Mouse (Mus musculus) C2C12 (cell line): ENCODE results near the gene Tada1. TPM values are rescaled to one million over a fixed set of nuclear protein-coding genes. Genes with fewer than 3 reads are reported as not detected.

Source experiments
- H3K27me3 ChIP-seq: one replicate; pipeline ENCODE4 v1.6.1; 2011; ENCODE audit not compliant: control insufficient read depth, insufficient read depth, insufficient read length
- H3K36me3 ChIP-seq: one replicate; pipeline ENCODE4 v1.6.1; 2011; ENCODE audit not compliant: control insufficient read depth, insufficient read depth
- H3K4me3 ChIP-seq: one replicate; pipeline ENCODE4 v1.5.1; 2011; ENCODE audit warnings: mild to moderate bottlenecking, control low read depth; ENCODE audit not compliant: poor library complexity, insufficient read depth, severe bottlenecking
- H3K79me2 ChIP-seq: one replicate; pipeline ENCODE4 v1.6.1; 2011; ENCODE audit not compliant: control insufficient read depth, insufficient read depth
- H3K79me3 ChIP-seq: one replicate; pipeline ENCODE4 v1.6.1; 2011; ENCODE audit warnings: low read depth, control low read depth
- H3ac ChIP-seq: one replicate; pipeline ENCODE3; 2011; ENCODE audit warnings: low read depth; ENCODE audit not compliant: control insufficient read depth, insufficient read length
- CEBPB ChIP-seq: IDR thresholded peaks from one replicate; pipeline ENCODE4 v1.6.1; 2011; ENCODE audit warnings: low read depth, mild to moderate bottlenecking, control low read depth, moderate library complexity
- CTCF ChIP-seq: IDR thresholded peaks from one replicate; pipeline ENCODE4 v1.5.1; 2011; ENCODE audit not compliant: control insufficient read depth, insufficient read depth, insufficient read length
- FOSL1 ChIP-seq: IDR thresholded peaks from one replicate; pipeline ENCODE4 v1.8.0; 2011; ENCODE audit warnings: mild to moderate bottlenecking, low read length; ENCODE audit not compliant: poor library complexity, insufficient read depth, severe bottlenecking
- MAX ChIP-seq: IDR thresholded peaks from one replicate; pipeline ENCODE4 v1.6.1; 2011; ENCODE audit warnings: mild to moderate bottlenecking, control low read depth
- MYOD1 ChIP-seq: IDR thresholded peaks from one replicate; pipeline ENCODE4 v1.6.1; 2011; ENCODE audit warnings: low read depth; ENCODE audit not compliant: control insufficient read depth, insufficient read length
- MYOG ChIP-seq: IDR thresholded peaks from one replicate; pipeline ENCODE4 v1.6.1; 2011; ENCODE audit not compliant: control insufficient read depth, insufficient read length; ENCODE audit errors: extremely low read depth
- USF1 ChIP-seq: IDR thresholded peaks from one replicate; pipeline ENCODE4 v1.6.1; 2011; ENCODE audit warnings: low read depth, mild to moderate bottlenecking, control low read depth, moderate library complexity
- polyA plus RNA-seq: library from polyadenylated mRNA; unstranded; fragments of >200 nt; fragmentation: generic; extraction: Trizol; gene quantifications from one replicate; pipeline ENCODE4 v1.2.1, GENCODE M21; 2012; ENCODE audit warnings: missing spikeins

Tada1 gene
- polyA plus RNA-seq, 1 experiment: 18.5 TPM

- H3ac ChIP-seq: peak overlapping the region; percentile 87
- no peaks in the 10 kb centered on the region for H3K27me3 ChIP-seq
- peaks cover 14% of the 10 kb centered on the region for H3K36me3 ChIP-seq
- peaks cover 26% of the 10 kb centered on the region for H3K79me3 ChIP-seq
- peaks cover 40% of the 10 kb centered on the region for H3K79me2 ChIP-seq
- TF ChIP-seq MYOG (no peak), FOSL1 (no peak), MAX (no peak), MYOD1 (no peak), USF1 (no peak), CEBPB (no peak), CTCF (no peak)
- peak overlapping the region; percentile 75 for H3K4me3 ChIP-seq
Observed at GRCm38 (mm10) chr1:166379630-166380231, 834 bp downstream of the Tada1 start.

DNA sequence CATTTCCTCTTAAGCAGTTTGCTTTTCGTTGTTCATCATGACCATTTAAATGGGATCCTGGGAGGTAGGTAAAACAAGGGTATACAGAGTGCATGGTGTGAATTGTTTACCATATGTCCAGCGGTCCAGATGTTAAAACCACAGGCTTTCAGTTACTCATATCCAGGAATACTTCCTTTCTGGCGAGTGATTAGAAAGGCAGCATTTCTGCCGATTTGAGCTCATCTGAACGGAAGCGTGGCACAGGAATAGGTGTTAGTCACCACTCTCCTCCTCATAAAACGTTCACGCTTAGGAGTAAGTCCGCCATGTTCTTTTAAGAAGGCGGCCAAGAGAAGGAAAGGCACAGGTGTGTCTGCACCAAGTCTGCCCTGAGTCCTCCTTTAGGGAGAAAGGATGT lies 2.4 kb downstream of the Tada1 start:
- H3K36me3 ChIP-seq: peaks cover 29% of the 10 kb centered on the region
- peaks cover 26% of the 10 kb centered on the region for H3K79me3 ChIP-seq
- H3K4me3 ChIP-seq: no peak overlapping the region
- TF ChIP-seq CEBPB (no peak), MYOD1 (no peak), MAX (no peak), MYOG (no peak), USF1 (no peak), FOSL1 (no peak), CTCF (no peak)
- H3K27me3 ChIP-seq: no peaks in the 10 kb centered on the region
- no peak overlapping the region for H3ac ChIP-seq
- H3K79me2 ChIP-seq: peaks cover 40% of the 10 kb centered on the region

GRCm38 (mm10) chr1:166381821-166382220 lies 2.9 kb downstream of the Tada1 start:
- Histone ChIP-seq H3K4me3 (no peak overlapping the region), H3ac (no peak overlapping the region), H3K79me3 (peaks cover 26% of the 10 kb centered on the region), H3K79me2 (peaks cover 40% of the 10 kb centered on the region), H3K36me3 (peaks cover 34% of the 10 kb centered on the region), H3K27me3 (no peaks in the 10 kb centered on the region)
- TF ChIP-seq CEBPB: no peak
- TF ChIP-seq MAX: no peak
- TF ChIP-seq MYOG: no peak
- TF ChIP-seq CTCF: no peak
- no peak for TF ChIP-seq USF1
- TF ChIP-seq FOSL1: no peak
- TF ChIP-seq MYOD1: no peak

DNA sequence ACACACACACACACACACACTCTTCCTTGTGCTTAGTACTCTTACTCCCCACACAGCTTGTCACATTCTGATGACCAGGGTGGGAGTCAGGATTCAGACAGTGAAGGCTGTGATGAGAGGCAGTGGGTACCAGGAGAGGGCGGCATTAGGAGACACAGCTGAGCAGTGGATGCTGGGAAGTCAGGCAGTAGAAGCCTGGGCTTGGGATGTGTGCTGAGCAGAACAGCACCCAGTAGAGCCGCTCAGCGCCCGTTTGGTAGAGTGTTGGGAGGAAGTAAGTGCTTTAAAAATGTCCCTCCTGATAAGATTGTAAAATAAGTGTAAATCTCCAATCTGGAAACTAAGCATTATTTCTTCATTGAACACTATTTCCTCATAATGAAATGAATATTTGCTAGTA lies 3.7 kb downstream of the Tada1 start:
- no peak for TF ChIP-seq MAX
- TF ChIP-seq MYOD1: no peak
- no peak for TF ChIP-seq FOSL1
- TF ChIP-seq CTCF: no peak
- Histone ChIP-seq H3K27me3 (no peaks in the 10 kb centered on the region), H3K36me3 (peaks cover 40% of the 10 kb centered on the region), H3K79me2 (peaks cover 40% of the 10 kb centered on the region), H3K79me3 (peaks cover 26% of the 10 kb centered on the region), H3K4me3 (no peak overlapping the region), H3ac (no peak overlapping the region)

DNA sequence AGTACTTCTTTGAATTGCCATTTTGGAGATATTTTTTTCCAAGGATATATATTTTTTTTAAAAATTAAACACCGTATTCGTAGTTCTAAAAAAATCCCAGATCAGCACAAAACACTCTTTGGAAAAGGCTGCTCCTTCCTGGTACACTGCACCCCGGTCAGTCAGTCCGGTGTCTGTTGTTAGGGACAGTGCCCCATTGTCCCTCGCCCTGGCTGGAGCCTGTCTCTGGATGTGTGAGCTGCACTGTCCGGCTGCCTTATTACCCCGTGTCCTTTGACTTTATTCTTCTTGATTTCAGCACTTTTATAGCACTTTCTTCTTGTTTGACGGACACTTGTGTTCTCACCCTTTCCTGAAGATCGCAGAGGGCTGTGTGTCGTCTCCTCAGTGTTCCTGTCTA lies 5.7 kb downstream of the Tada1 start:
- peaks cover 37% of the 10 kb centered on the region for H3K79me2 ChIP-seq

GRCm38 (mm10) chr1:166385431-166385830 lies 6.5 kb downstream of the Tada1 start:
- Histone ChIP-seq H3K79me3 (peaks cover 22% of the 10 kb centered on the region), H3K27me3 (no peaks in the 10 kb centered on the region), H3K36me3 (peaks cover 66% of the 10 kb centered on the region), H3K4me3 (no peak overlapping the region), H3K79me2 (peaks cover 29% of the 10 kb centered on the region), H3ac (no peak overlapping the region)
- TF ChIP-seq MAX: no peak
- TF ChIP-seq CTCF: no peak
- no peak for TF ChIP-seq MYOG
- TF ChIP-seq CEBPB: no peak
- no peak for TF ChIP-seq MYOD1
- no peak for TF ChIP-seq USF1
- TF ChIP-seq FOSL1: no peak

More for the DNA sequence above, 5.7 kb downstream of the Tada1 start:
- no peak for TF ChIP-seq MYOG
- H3K79me3 ChIP-seq: peaks cover 26% of the 10 kb centered on the region
- no peaks in the 10 kb centered on the region for H3K27me3 ChIP-seq
- H3ac ChIP-seq: no peak overlapping the region
- H3K4me3 ChIP-seq: no peak overlapping the region
- peaks cover 58% of the 10 kb centered on the region for H3K36me3 ChIP-seq
